Mouse (Mus musculus) CH12.LX (cell line): ENCODE results near the gene Lrch1. TPM values are rescaled to one million over a fixed set of nuclear protein-coding genes. Genes with fewer than 3 reads are reported as not detected.

Source experiments
- DNase-seq: peaks from one replicate; pipeline ENCODE4 v3.0.0-alpha.2; 2013; ENCODE audit errors: extremely low read depth
- H3K27ac ChIP-seq: 2 replicates; pipeline ENCODE4 v1.5.1; 2012; ENCODE audit warnings: low read depth, mild to moderate bottlenecking, control low read depth, moderate library complexity; ENCODE audit not compliant: insufficient read depth
- H3K27me3 ChIP-seq: replicated peaks from 2 replicates; pipeline ENCODE3; 2012; ENCODE audit warnings: inconsistent platforms
- H3K36me3 ChIP-seq, 2 experiments: replicated peaks in 1 of 2; 2 replicates each; pipeline versions ENCODE3 to v1.6.1; 2012; ENCODE audit warnings: inconsistent platforms in 1 of 2, low read length in 1 of 2, mild to moderate bottlenecking in 1 of 2, mixed read lengths in 1 of 2, moderate library complexity in 1 of 2; ENCODE audit not compliant: control insufficient read depth in 1 of 2, insufficient read depth in 1 of 2
- H3K4me1 ChIP-seq, 2 experiments: 2 replicates each; pipeline ENCODE4 v1.6.1; 2012; ENCODE audit warnings: inconsistent platforms in 1 of 2, moderate library complexity in 1 of 2; ENCODE audit not compliant: insufficient read depth in 2 of 2, control insufficient read depth in 1 of 2
- H3K4me2 ChIP-seq: 2 replicates; pipeline ENCODE4 v1.6.1; 2012; ENCODE audit warnings: low read depth, mild to moderate bottlenecking, control low read depth; ENCODE audit not compliant: poor library complexity, insufficient read depth, severe bottlenecking
- H3K4me3 ChIP-seq, 3 experiments: fragments of 150-350 bp in 1 of 3; sonication (generic) in 1 of 3; replicated peaks in 1 of 3; 2 replicates each; pipeline versions ENCODE3 to v1.5.1; 2011 to 2012; ENCODE audit warnings: low read depth in 2 of 3, low read length in 2 of 3, mild to moderate bottlenecking in 2 of 3, moderate library complexity in 2 of 3, control low read depth in 1 of 3, improper control_type of control experiment in 1 of 3, inconsistent platforms in 1 of 3, mixed read lengths in 1 of 3; ENCODE audit not compliant: poor library complexity in 1 of 3
- H3K79me2 ChIP-seq: replicated peaks from 2 replicates; pipeline ENCODE4 v1.6.1; 2012; ENCODE audit warnings: mild to moderate bottlenecking, moderate library complexity; ENCODE audit not compliant: control insufficient read depth, poor library complexity, insufficient read depth, severe bottlenecking; ENCODE audit errors: extremely low read depth
- H3K9ac ChIP-seq: 2 replicates; pipeline ENCODE4 v1.6.1; 2012; ENCODE audit warnings: low read depth, mild to moderate bottlenecking, control low read depth, moderate library complexity; ENCODE audit not compliant: insufficient read depth
- H3K9me3 ChIP-seq: replicated peaks from 2 replicates; pipeline ENCODE3; 2012; ENCODE audit warnings: low read length, inconsistent platforms, mixed read lengths
- E2F4 ChIP-seq: IDR thresholded peaks from 2 replicates; pipeline ENCODE4 v1.6.1; 2011; ENCODE audit warnings: low read depth, low read length, improper control_type of control experiment; ENCODE audit not compliant: insufficient replicate concordance
- ELF1 ChIP-seq: IDR thresholded peaks from 2 replicates; pipeline ENCODE4 v1.6.1; 2014; ENCODE audit warnings: low read depth, mild to moderate bottlenecking, inconsistent platforms, low read length, improper control_type of control experiment
- EP300 ChIP-seq: IDR thresholded peaks from 2 replicates; pipeline ENCODE4 v1.6.1; 2011; ENCODE audit warnings: low read length, improper control_type of control experiment
- GABPA ChIP-seq: IDR thresholded peaks from 2 replicates; pipeline ENCODE4 v1.6.1; 2012; ENCODE audit warnings: low read depth, low read length, improper control_type of control experiment, inconsistent platforms; ENCODE audit not compliant: insufficient replicate concordance
- KAT2A ChIP-seq: IDR thresholded peaks from 2 replicates; pipeline ENCODE4 v1.6.1; 2012; ENCODE audit warnings: low read length, improper control_type of control experiment, inconsistent platforms; ENCODE audit not compliant: insufficient replicate concordance
- MAX ChIP-seq: IDR thresholded peaks from 2 replicates; pipeline ENCODE4 v1.6.1; 2011; ENCODE audit warnings: low read length, improper control_type of control experiment
- MEF2A ChIP-seq: IDR thresholded peaks from 2 replicates; pipeline ENCODE4 v1.6.1; 2014; ENCODE audit warnings: low read depth, mild to moderate bottlenecking, inconsistent platforms, low read length, improper control_type of control experiment, borderline replicate concordance
- MXI1 ChIP-seq: IDR thresholded peaks from 2 replicates; pipeline ENCODE4 v1.6.1; 2011; ENCODE audit warnings: mild to moderate bottlenecking, low read depth, low read length, improper control_type of control experiment
- MYC ChIP-seq: IDR thresholded peaks from 2 replicates; pipeline ENCODE4 v1.6.1; 2011; ENCODE audit warnings: low read depth, mild to moderate bottlenecking, improper control_type of control experiment, low read length
- NELFE ChIP-seq: IDR thresholded peaks from 2 replicates; pipeline ENCODE4 v1.6.1; 2011; ENCODE audit warnings: low read depth, low read length, improper control_type of control experiment
- NRF1 ChIP-seq: IDR thresholded peaks from 2 replicates; pipeline ENCODE4 v1.6.1; 2014; ENCODE audit warnings: low read depth, mild to moderate bottlenecking, inconsistent platforms, low read length, improper control_type of control experiment, moderate library complexity
- POLR2A ChIP-seq: IDR thresholded peaks from 2 replicates; pipeline ENCODE4 v1.6.1; 2011; ENCODE audit warnings: low read depth, mild to moderate bottlenecking, improper control_type of control experiment, low read length
- RCOR1 ChIP-seq: conservative IDR thresholded peaks from 2 replicates; pipeline ENCODE4 v1.6.1; 2012; ENCODE audit warnings: low read depth, mild to moderate bottlenecking, inconsistent platforms, low read length, improper control_type of control experiment
- UBTF ChIP-seq: IDR thresholded peaks from 2 replicates; pipeline ENCODE4 v1.6.1; 2012; ENCODE audit warnings: low read depth, mild to moderate bottlenecking, inconsistent platforms, low read length, improper control_type of control experiment, moderate library complexity
- USF2 ChIP-seq: conservative IDR thresholded peaks from 2 replicates; pipeline ENCODE4 v1.6.1; 2011; ENCODE audit warnings: low read depth, low read length, improper control_type of control experiment
- ZC3H11A ChIP-seq: IDR thresholded peaks from 2 replicates; pipeline ENCODE4 v1.6.1; 2012; ENCODE audit warnings: low read depth, mild to moderate bottlenecking, inconsistent platforms, low read length, improper control_type of control experiment
- ZKSCAN1 ChIP-seq: IDR thresholded peaks from 2 replicates; pipeline ENCODE4 v1.6.1; 2012; ENCODE audit warnings: low read depth, inconsistent platforms, low read length, improper control_type of control experiment, borderline replicate concordance
- ZMIZ1 ChIP-seq: IDR thresholded peaks from 2 replicates; pipeline ENCODE4 v1.6.1; 2012; ENCODE audit warnings: low read depth, mild to moderate bottlenecking, inconsistent platforms, low read length, improper control_type of control experiment
- dilution Hi-C: fragments of 300-500 bp; cut with MboI; formaldehyde crosslinking; loops from 2 replicates; pipeline ENCODE4 v1.14.3; 2020; ENCODE audit warnings: low sequenced_read_pairs; ENCODE audit not compliant: extremely low pct_unique_long_range_greater_than_20kb, extremely low pct_ligation_motif_present
- in situ Hi-C: fragments of 300-500 bp; cut with MboI; formaldehyde crosslinking; loops from 3 replicates; pipeline ENCODE4 v1.14.3; 2019; ENCODE audit warnings: low sequenced_read_pairs, low pct_ligation_motif_present, low pct_unique_long_range_greater_than_20kb, mixed read lengths
- polyA plus RNA-seq: library from polyadenylated mRNA; unstranded; fragments of >175 nt; gene quantifications from 2 replicates; pipeline ENCODE4 v1.2.1, GENCODE M21; 2012; ENCODE audit warnings: low read depth; ENCODE audit not compliant: insufficient read length
- total RNA-seq, 2 experiments: library from RNA; depleted of rRNA; stranded (reverse); fragments of 300-350 nt in 1 of 2; fragments of >200 nt in 1 of 2; gene quantifications; 2 replicates each; pipeline ENCODE4 v1.2.3; 2012 to 2014

Gene Lrch1
- total and polyA plus RNA-seq, 3 experiments, result 10.3 to 23.3 (median 12.8) TPM

- no peak overlapping the region for H3K9ac ChIP-seq
- DNase-seq, result no peak
- no peak overlapping the region for H3K27ac ChIP-seq
- in situ Hi-C loops, result no loop called here
- no peak overlapping the region for H3K4me2 ChIP-seq
- dilution Hi-C loops, result no loop called here
- no peaks in the 10 kb centered on the region for H3K9me3 ChIP-seq
- H3K4me1 ChIP-seq, result peaks cover 0 to 17% of the 10 kb centered on the region in 2 experiments; a peak in 3 of 4 replicates
- peaks cover 10 to 83% of the 10 kb centered on the region in 2 experiments for H3K36me3 ChIP-seq
- H3K27me3 ChIP-seq, result no peaks in the 10 kb centered on the region
- H3K79me2 ChIP-seq, result no peaks in the 10 kb centered on the region
- H3K4me3 ChIP-seq, result no peak overlapping the region
- TF ChIP-seq KAT2A, result no peak
- no peak for TF ChIP-seq ELF1
- no peak for TF ChIP-seq NRF1
- TF ChIP-seq RCOR1, result no peak
- TF ChIP-seq GABPA, result no peak
- no peak for TF ChIP-seq POLR2A
- no peak for TF ChIP-seq ZKSCAN1
- no peak for TF ChIP-seq ZC3H11A
- TF ChIP-seq USF2, result no peak
- TF ChIP-seq E2F4, result no peak
- TF ChIP-seq MYC, result no peak
Measured at GRCm38 (mm10) chr14:74822048-74822447, 125.6 kb downstream of the Lrch1 start.

- no peaks in the 10 kb centered on the region for H3K27me3 ChIP-seq
- H3K27ac ChIP-seq, result no peak overlapping the region
- no peak overlapping the region for H3K9ac ChIP-seq
- H3K79me2 ChIP-seq, result no peaks in the 10 kb centered on the region
- dilution Hi-C loops (no loop called here), in situ Hi-C loops (no loop called here)
- peaks cover 15 to 81% of the 10 kb centered on the region in 2 experiments for H3K36me3 ChIP-seq
- no peak for DNase-seq
- no peak overlapping the region for H3K4me2 ChIP-seq
- no peaks in the 10 kb centered on the region for H3K9me3 ChIP-seq
- TF ChIP-seq EP300 (no peak), POLR2A (no peak), NELFE (no peak), RCOR1 (no peak), ZMIZ1 (no peak), UBTF (no peak), USF2 (no peak), NRF1 (no peak), ZC3H11A (no peak), MEF2A (no peak), MAX (no peak), MXI1 (no peak)
- no peak overlapping the region for H3K4me3 ChIP-seq
- H3K4me1 ChIP-seq, result peaks cover 0 to 17% of the 10 kb centered on the region in 2 experiments; a peak in 3 of 4 replicates
Measured at GRCm38 (mm10) chr14:74820180-74820813, 127.4 kb downstream of the Lrch1 start.
